Mouse (Mus musculus) bone marrow macrophage, adult 2 months (primary cell): ENCODE data around the gene Snx22.

Experiments
- CTCF ChIP-seq: IDR thresholded peaks from 2 replicates; pipeline ENCODE4 v1.5.1; 2012; ENCODE audit warnings: low read depth, mild to moderate bottlenecking, low read length, moderate library complexity
- POLR2A ChIP-seq: IDR thresholded peaks from 2 replicates; pipeline ENCODE4 v1.6.1; 2012; ENCODE audit warnings: mild to moderate bottlenecking, low read depth, low read length, borderline replicate concordance

- TF ChIP-seq CTCF: no peak
- TF ChIP-seq POLR2A: no peak
Measured at GRCm38 (mm10) chr9:66084171-66084570, 14.7 kb upstream of the Snx22 start.
